Mouse (Mus musculus) cerebellum, adult 2 months (tissue): ENCODE measurements around the gene Ccdc3. TPM values are rescaled to one million over a fixed set of nuclear protein-coding genes. Genes with fewer than 3 reads are reported as not detected.

Experiments used
- DNase-seq, 2 experiments: peaks; one replicate each; pipeline ENCODE4 v3.0.0; 2021
- H3K27ac ChIP-seq: fragments of 200-500 bp; 2 replicates; pipeline ENCODE4 v1.5.1; 2012; ENCODE audit warnings: low read length, control low read depth, inconsistent platforms; ENCODE audit not compliant: insufficient read depth
- H3K27me3 ChIP-seq: fragments of 200-500 bp; 2 replicates; pipeline ENCODE4 v1.6.1; 2012; ENCODE audit warnings: inconsistent platforms, mild to moderate bottlenecking, low read length, moderate library complexity; ENCODE audit not compliant: control insufficient read depth, insufficient read depth
- H3K4me1 ChIP-seq: fragments of 200-500 bp; 2 replicates; pipeline ENCODE4 v1.6.1; 2011; ENCODE audit warnings: low read length; ENCODE audit not compliant: control insufficient read depth, insufficient read depth
- H3K4me3 ChIP-seq: fragments of 200-500 bp; replicated peaks from 2 replicates; pipeline ENCODE3; 2011; ENCODE audit warnings: mild to moderate bottlenecking, low read depth, low read length, control low read depth; ENCODE audit not compliant: insufficient read depth
- CTCF ChIP-seq: fragments of 200-500 bp; IDR thresholded peaks from 2 replicates; pipeline ENCODE4 v1.5.1; 2011; ENCODE audit warnings: low read depth, mild to moderate bottlenecking, control low read depth, low read length, moderate library complexity, borderline replicate concordance; ENCODE audit not compliant: insufficient read depth
- POLR2A ChIP-seq: fragments of 200-500 bp; IDR thresholded peaks from 2 replicates; pipeline ENCODE4 v1.6.1; 2011; ENCODE audit warnings: low read length, control low read depth, borderline replicate concordance; ENCODE audit not compliant: insufficient read depth
- WGBS: fragments of 180-500 bp; shearing (Covaris S2); methylation state at CpG from one replicate; pipeline ENCODE4 v1.1.7; 2018; 5-methylcytosine and 5-hydroxymethylcytosine counted together
- polyA plus RNA-seq: library from polyadenylated mRNA; depleted of rRNA; stranded (reverse); fragments of >200 nt; gene quantifications from 2 replicates; pipeline ENCODE4 v1.2.3, GENCODE M21; 2012

Gene Ccdc3
- polyA plus RNA-seq, 1 experiment, result 4.4 TPM

DNA sequence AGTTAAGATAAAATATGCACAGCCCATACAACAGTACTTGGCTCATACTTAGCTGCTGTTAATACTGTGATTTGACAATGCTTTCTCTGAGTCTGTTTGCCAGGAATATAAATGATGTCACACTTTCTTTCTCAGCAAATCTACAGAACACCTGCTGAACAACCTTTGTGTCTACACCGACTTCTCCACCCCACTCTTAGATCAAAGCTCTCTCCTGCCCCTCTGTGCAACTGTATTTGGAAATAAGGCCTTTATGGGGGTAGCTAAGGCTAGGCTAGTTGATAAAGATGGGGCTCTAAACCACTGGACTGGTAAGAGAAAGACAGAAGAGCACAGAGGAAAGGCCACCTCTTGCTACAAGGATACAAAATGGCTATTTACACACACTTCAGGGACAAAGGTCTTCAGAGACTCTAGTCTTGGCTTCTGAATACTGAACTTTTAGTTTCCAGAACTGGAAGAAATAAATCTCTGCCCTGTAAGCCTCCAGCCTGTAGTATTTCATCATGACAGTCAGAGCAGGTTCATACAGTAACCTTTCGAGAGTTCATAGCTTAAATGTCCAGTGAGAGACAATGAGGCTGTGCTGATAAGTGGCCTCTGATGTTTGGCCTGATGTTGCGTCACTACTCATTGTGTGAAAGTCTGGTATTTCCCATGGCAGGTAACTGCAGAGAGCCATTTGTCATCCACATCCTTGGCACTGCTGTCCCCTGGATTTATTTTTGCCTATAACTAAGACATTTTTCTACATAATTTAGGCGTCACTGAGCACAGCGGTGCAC lies 2.4 kb upstream of the Ccdc3 start:
- WGBS, result 90% methylated on average over 5 of the region's 5 CpGs
- H3K27ac ChIP-seq, result no peak overlapping the region
- H3K4me1 ChIP-seq, result no peaks in the 10 kb centered on the region; the same call in 1 of the 2 replicates
- no peak for DNase-seq
- H3K27me3 ChIP-seq, result no peaks in the 10 kb centered on the region; the same call in 1 of the 2 replicates
- H3K4me3 ChIP-seq, result no peak overlapping the region
- TF ChIP-seq CTCF, result no peak

DNA sequence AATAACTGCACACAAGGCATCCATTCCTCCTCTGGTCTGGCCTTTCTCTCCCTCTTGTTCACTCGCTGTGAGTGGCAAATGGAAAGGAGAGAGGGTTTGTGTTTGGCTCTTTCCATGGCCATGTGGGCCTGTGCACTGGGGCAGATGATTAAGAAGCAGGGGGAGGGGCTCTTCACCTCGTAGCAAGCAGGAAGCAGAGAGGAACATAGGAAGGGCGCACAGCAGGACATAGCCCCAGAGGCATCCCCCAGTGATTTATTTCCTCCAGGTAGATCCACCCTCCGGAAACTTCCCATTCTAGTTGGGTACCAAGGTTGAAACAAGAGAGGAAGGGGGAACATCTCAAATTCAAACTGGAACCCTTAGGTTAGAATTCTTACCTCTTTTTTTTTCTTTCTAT lies 2.4 kb downstream of the Ccdc3 start:
- H3K4me1 ChIP-seq, result no peaks in the 10 kb centered on the region; the same call in 1 of the 2 replicates
- TF ChIP-seq CTCF, result no peak
- TF ChIP-seq POLR2A, result no peak
- H3K27me3 ChIP-seq, result no peaks in the 10 kb centered on the region; the same call in 1 of the 2 replicates
- no peak for DNase-seq
- H3K27ac ChIP-seq, result no peak overlapping the region
- 58% methylated on average over 4 of the region's 4 CpGs for WGBS
- H3K4me3 ChIP-seq, result no peak overlapping the region

DNA sequence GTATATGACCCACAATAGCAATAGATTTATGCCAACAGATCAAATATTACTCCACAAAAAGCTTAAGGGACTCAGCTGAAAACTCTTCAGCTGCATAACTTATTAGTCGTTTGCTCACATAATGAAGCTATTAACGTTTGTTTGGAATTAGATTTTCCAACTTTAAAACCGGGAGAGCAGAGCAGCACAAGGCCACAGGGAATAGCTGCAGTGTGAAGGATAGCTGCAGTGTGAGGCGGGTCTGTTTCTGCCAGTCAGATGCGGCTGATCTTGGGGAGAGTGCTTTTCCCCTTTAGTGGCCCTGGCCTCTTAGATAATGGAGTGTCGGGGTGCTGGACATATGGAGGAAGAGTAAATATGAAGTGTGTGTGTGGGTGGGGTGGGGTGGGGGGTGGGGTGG lies 6.9 kb downstream of the Ccdc3 start:
- Histone ChIP-seq H3K27ac (no peak overlapping the region), H3K27me3 (no peaks in the 10 kb centered on the region), H3K4me3 (no peak overlapping the region), H3K4me1 (no peaks in the 10 kb centered on the region)
- DNase-seq, result no peak
- WGBS, result 71% methylated on average over 6 of the region's 6 CpGs
- TF ChIP-seq CTCF, result no peak
- no peak for TF ChIP-seq POLR2A

DNA sequence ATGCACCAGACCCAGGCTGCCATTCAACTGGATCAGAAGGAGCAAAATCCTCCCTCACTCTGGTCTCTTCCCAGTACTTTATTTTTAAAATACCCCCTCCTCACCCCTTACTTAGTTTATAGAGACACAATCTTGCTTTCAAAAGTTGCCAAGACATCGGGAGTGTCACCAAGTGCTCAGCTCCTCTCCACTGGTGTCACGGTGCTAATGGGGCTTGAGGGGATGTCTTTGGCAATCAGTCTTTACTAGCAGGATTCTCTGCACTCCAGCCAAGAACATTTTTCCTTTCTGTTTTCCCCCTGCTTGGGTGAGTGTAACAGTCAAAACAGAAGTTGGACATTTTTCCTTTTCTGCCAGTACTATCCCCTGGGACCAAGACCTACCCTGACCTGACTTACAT lies 10.3 kb downstream of the Ccdc3 start:
- Histone ChIP-seq H3K4me3 (no peak overlapping the region), H3K27ac (no peak overlapping the region), H3K27me3 (no peaks in the 10 kb centered on the region), H3K4me1 (no peaks in the 10 kb centered on the region)
- TF ChIP-seq POLR2A (no peak), CTCF (no peak)
- no peak for DNase-seq
- 8% methylated on average over 2 of the region's 2 CpGs for whole genome bisulfite sequencing

DNA sequence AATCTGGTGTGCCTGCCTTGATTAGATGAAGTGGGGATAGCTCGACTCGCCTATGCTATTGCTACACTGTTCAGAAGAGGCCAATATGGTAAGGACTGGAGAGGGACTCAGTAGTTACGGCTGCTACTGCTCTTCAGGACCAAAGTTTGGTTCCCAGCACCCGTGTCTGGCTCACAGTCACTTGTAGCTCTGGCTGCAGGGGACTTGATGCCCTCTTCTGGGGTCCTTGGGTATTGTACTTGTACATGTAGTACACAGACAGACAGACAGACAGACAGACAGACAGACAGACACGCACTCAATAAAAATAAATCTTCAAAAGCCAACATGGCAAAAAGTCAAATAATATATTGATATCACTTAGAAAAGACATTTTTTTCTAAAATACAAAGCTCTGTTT lies 17.1 kb downstream of the Ccdc3 start:
- no peak overlapping the region for H3K4me3 ChIP-seq
- WGBS, result 96% methylated on average over 5 of the region's 5 CpGs
- no peaks in the 10 kb centered on the region for H3K27me3 ChIP-seq
- no peak for TF ChIP-seq CTCF
- no peak for TF ChIP-seq POLR2A
- H3K4me1 ChIP-seq, result no peaks in the 10 kb centered on the region
- no peak overlapping the region for H3K27ac ChIP-seq
- DNase-seq, result no peak

DNA sequence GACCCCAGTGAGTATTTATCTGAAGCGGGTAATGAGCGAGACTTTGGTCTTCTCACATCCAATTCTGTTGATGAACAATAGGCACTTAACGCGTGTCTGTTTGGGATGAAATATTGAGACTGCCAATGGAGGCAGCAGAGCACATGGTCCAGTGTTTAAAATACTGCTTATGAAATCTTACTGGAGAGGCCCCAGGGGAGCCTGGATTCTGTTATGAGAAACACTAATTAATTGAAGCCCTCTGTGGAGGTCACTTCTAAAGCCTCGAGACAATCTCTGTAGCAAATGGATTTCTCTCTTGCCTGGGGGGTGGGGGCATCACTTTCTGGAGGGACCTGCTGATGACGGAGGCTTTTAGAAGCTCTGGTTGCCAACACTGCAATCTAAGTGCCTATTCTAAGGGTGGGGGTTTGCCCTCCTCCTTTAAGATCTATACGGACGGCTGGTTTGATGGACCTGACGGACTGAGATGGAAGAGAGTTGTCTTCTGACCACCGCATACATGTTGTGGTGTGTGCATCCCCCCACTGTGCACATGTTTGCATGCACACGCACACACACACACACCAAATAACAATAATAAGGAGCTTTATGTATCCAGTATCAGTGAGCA lies 22.8 kb downstream of the Ccdc3 start:
- H3K27me3 ChIP-seq, result no peaks in the 10 kb centered on the region
- H3K4me1 ChIP-seq, result no peaks in the 10 kb centered on the region
- 86% methylated on average over 11 of the region's 11 CpGs for WGBS
- no peak for TF ChIP-seq POLR2A
- TF ChIP-seq CTCF, result no peak
- H3K4me3 ChIP-seq, result no peak overlapping the region
- H3K27ac ChIP-seq, result no peak overlapping the region
- no peak for DNase-seq

DNA sequence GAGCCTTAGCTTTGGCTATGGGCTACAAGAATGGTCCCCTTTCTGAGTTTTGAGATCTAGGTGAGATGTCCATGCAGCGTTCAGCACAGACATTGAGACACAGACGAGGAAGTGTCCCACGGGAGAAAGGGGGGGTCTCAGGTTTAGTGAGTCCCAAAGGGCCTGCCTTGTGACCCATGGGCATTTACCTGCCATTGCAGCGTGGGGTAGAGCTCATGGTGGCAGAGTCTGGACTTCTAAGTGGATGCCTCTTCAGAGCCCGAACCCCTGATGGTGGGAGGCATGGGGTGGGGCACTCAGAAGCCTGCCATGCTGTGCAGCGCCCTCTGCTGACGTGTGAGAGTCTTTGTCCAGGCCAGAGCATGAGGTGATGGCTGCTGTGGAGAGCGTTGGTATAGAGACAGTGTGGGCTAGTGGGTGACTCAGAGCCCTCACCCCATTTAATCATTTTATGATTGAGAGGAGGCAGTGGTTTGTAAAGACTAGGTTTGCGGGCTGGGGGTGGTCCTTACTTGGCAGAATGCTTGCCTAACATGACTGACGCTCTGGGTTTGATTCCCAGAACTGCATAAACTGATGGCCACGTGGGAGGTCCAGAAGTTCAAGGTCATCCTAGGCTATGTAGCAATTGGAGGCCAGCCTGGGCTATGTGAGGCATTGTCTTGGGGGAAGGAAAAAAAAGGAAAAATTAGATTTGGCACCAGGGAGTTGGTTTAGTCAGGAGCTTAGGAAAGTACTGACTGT lies 23.6 kb downstream of the Ccdc3 start:
- no peak for TF ChIP-seq POLR2A
- peak; percentile 18; the same call in 1 of the 2 replicates for TF ChIP-seq CTCF
- Histone ChIP-seq H3K4me3 (no peak overlapping the region), H3K27me3 (no peaks in the 10 kb centered on the region), H3K27ac (no peak overlapping the region), H3K4me1 (no peaks in the 10 kb centered on the region)
- 74% methylated on average over 11 of the region's 11 CpGs for WGBS
- no peak for DNase-seq

DNA sequence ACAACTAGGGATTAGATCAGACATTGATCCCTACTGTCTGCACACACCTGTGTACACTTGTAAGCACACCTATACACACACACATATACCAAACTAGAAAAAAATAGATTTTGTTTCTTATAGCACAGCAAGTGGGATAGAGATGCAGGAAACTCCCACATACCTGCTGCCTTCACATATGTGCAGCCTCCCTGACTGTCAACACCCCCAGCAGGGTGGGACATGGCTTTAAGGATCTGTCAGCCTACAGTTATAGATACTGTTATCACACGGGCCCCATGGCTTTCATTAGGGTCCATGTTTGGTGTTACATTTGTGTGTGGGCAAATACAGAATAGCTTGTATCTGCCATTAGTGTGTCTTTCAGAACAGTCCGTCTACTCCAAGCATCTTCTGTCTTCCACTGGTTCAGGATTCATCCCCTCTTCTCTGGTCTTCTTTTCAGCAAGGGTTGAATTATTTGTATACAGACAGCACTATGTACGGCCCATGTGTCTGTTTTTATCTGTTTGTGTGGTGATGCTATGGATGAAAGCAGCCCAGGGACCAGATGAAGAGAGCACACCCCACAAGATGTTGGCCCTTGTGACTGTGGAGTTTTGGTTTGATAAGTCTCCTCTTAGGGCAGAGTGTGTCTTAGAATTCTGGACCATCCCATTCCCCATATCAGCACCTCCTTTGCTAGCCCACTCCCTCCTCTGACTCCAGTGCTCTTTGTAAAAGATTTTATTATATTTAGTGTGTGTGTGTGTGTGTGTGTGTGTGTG lies 24.5 kb downstream of the Ccdc3 start:
- no peak overlapping the region for H3K4me3 ChIP-seq
- H3K4me1 ChIP-seq, result no peaks in the 10 kb centered on the region
- H3K27ac ChIP-seq, result no peak overlapping the region
- no peaks in the 10 kb centered on the region for H3K27me3 ChIP-seq
- TF ChIP-seq POLR2A (no peak), CTCF (no peak)
- DNase-seq, result no peak
- WGBS, result 88% methylated on average over 3 of the region's 3 CpGs
